Mouse (Mus musculus): ENCODE measurements around the gene Tmem167b. TPM values are rescaled to one million over a fixed set of nuclear protein-coding genes. Genes with fewer than 3 reads are reported as not detected.

Tmem167b gene
- total RNA-seq, 2 experiments from 2014 or later = 17.7 to 19.7 TPM

Small RNA genes lying within 50 kb of the gene (microRNA-seq; reads per million reads assigned to microRNA genes)
- 0 reads per million in 2 experiments for gene Gm22860

Other genes with a start within 250 kb of the Tmem167b start
- gene Mybphl, start 197.6 kb downstream of the Tmem167b start, total RNA-seq (2021) = under 1 TPM; 0.27 to 0.35 TPM
- gene Psrc1, start 178.6 kb downstream of the Tmem167b start, total RNA-seq (2021) = 1 to 10 TPM in 1 of 2 experiments, under 1 TPM in 1; 0.53 to 1.1 TPM
- gene Celsr2, start 146.9 kb downstream of the Tmem167b start, total RNA-seq (2021) = 1 to 10 TPM; 3.1 TPM
- gene Sars, start 117.3 kb downstream of the Tmem167b start, total RNA-seq (2021) = 100 to 1,000 TPM; 115 to 120 TPM
- gene 1700013F07Rik, start 28.3 kb downstream of the Tmem167b start, total RNA-seq (2021) = not detected
- under 1 TPM in 1 of 2 experiments, not detected in 1; 0.07 TPM for gene 5330417C22Rik, start 25.9 kb downstream of the Tmem167b start, total RNA-seq (2021)
- gene Taf13, start 9.2 kb upstream of the Tmem167b start, total RNA-seq (2021) = 10 to 100 TPM; 16.8 to 20.1 TPM
- gene Wdr47, start 28.8 kb upstream of the Tmem167b start, total RNA-seq (2021) = 1 to 10 TPM; 3.3 to 5.8 TPM
- gene Clcc1, start 91.4 kb upstream of the Tmem167b start, total RNA-seq (2021) = 10 to 100 TPM; 30.6 to 32.1 TPM
- gene Gpsm2, start 159.8 kb upstream of the Tmem167b start, total RNA-seq (2021) = 1 to 10 TPM; 5.6 to 7.9 TPM
- gene Aknad1, start 177.2 kb upstream of the Tmem167b start, total RNA-seq (2021) = under 1 TPM in 1 of 2 experiments, not detected in 1; 0.12 TPM

Data from gastrocnemius, postnatal 14 days (tissue).